Mouse (Mus musculus) liver, postnatal 0 days (tissue): ENCODE data around the gene Uap1l1.
A peak's percentile ranks its signal among the peaks of the same experiment; 100 is the strongest.

Experiments
- CTCF ChIP-seq: sonication (generic); IDR thresholded peaks from 2 replicates; pipeline ENCODE4 v1.5.1; 2016; ENCODE audit warnings: antibody characterized with exemption, low read depth
- EP300 ChIP-seq: IDR thresholded peaks from 2 replicates; pipeline ENCODE4 v1.6.1; 2016; ENCODE audit warnings: antibody characterized with exemption, low read depth, mild to moderate bottlenecking

GRCm38 (mm10) chr2:25376589-25376988 is 11.1 kb upstream of the Uap1l1 start:
- TF ChIP-seq CTCF (peak; percentile 89), EP300 (no peak)
